Mouse (Mus musculus): ENCODE data around the gene Opn4. TPM values are rescaled to one million over a fixed set of nuclear protein-coding genes. Genes with fewer than 3 reads are reported as not detected.

Gene Opn4
- total RNA-seq (2014; fragmentation: Nextera tagmentation): not detected in 2 replicates
- not detected in 2 replicates for total RNA-seq (2017)

DNA sequence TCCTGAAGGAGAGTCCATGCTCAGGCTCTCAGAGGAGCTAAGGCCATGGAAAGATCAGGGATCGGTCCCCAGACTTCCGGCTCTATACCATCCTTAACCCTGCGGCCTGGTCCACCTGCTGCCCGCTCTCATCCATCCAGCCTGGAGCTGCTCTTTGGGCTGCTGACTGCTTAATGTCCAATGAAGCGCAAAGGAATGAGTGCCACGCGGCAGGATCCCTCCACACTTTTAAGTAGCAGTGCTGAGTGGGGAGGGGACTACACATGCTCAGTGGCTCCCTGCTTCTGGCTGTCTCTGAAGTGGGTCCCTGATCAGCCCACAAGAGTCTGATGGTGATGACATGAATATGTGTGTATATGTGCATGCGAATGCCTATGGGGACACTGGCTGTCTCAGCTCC is at the start of gene Opn4:
Gene Opn4 (minus strand): TSS at position 202 of the 400 bp plus-strand sequence.
- ATAC-seq (replicated peaks; ENCODE audit: low FRiP score, low TSS enrichment, poor library complexity, severe bottlenecking): no peak

- no peak for ATAC-seq (replicated peaks; ENCODE audit: low FRiP score, low TSS enrichment, poor library complexity, severe bottlenecking)
These were observed 48.0 kb upstream of the Opn4 start for GRCm38 (mm10) chr14:34647870-34648475.

DNA sequence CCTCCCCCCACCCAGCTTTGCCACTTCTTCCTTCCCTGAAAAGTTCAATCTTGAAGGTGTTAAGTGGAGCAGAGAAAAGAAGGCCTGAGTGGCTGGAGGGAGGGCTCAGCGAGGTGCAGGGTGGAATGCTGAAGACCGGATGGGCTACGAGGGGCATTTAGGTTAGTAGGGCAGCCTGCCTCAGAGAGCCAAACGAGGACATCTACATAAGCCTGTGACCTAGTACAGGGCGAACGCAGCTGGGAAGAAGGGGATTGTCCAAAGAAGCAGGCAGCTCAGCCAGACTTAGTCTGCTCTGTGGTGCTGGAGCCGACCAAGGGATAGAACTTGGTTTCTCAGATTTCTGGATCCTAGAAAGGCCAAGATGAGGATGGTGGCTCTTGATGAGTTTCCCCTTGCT is 44.2 kb upstream of the Opn4 start:
- no peak for ATAC-seq (replicated peaks; ENCODE audit: low FRiP score, low TSS enrichment, poor library complexity, severe bottlenecking)

DNA sequence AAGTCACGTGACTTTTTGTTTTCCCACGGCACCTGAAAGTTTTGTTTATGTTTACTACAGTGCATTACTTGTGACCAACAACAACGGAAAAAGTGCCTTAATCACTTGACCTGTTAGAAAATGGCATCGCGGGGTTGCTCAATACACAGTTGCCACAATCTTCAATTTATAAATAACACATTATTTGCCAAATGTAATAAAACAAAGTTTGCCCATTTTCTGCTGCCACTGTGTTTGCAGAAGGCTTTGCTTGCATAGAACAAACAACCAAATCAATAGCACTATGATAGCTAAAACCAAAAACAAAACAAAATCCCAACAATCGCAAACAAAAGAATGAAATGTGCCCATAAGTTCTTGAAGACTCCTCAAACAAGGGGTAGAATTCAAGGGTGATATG is 35.8 kb upstream of the Opn4 start:
- ATAC-seq (replicated peaks; ENCODE audit: low FRiP score, low TSS enrichment, poor library complexity, severe bottlenecking): no peak

- ATAC-seq (replicated peaks; ENCODE audit: low FRiP score, low TSS enrichment, poor library complexity, severe bottlenecking): no peak
These were observed 35.2 kb upstream of the Opn4 start for GRCm38 (mm10) chr14:34635192-34635591.

GRCm38 (mm10) chr14:34632722-34633448 is 32.9 kb upstream of the Opn4 start:
- ATAC-seq (replicated peaks; ENCODE audit: low FRiP score, low TSS enrichment, poor library complexity, severe bottlenecking): peak; percentile 94

- 0 out of 2 replicates have a peak, but pooled peaks have one; percentile 36 for ATAC-seq (replicated peaks; ENCODE audit: low FRiP score, low TSS enrichment, poor library complexity, severe bottlenecking)
These were observed 26.9 kb upstream of the Opn4 start for GRCm38 (mm10) chr14:34626824-34627223.

GRCm38 (mm10) chr14:34623531-34624210 is 23.7 kb upstream of the Opn4 start:
- peak; percentile 84 for ATAC-seq (replicated peaks; ENCODE audit: low FRiP score, low TSS enrichment, poor library complexity, severe bottlenecking)

DNA sequence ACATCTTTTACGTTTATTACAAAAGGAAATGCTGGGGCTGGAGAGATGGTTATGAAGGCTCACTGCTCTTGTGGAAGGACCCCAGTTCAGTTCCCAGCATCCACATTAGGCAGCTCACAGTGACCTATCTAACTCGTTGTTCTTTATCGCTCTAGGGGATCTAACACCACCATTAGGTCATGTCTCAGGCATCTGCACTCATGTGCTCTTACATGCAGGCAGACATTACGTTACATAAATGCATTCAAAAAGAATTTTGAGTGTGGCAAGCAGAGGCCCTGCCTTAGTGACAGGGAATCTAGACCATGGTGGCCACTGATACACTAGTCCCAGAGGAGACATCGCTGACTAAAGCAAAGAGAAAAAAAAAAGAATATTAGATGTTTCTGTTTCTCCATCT is 23.1 kb upstream of the Opn4 start:
- peak; percentile 42 for ATAC-seq (replicated peaks; ENCODE audit: low FRiP score, low TSS enrichment, poor library complexity, severe bottlenecking)

DNA sequence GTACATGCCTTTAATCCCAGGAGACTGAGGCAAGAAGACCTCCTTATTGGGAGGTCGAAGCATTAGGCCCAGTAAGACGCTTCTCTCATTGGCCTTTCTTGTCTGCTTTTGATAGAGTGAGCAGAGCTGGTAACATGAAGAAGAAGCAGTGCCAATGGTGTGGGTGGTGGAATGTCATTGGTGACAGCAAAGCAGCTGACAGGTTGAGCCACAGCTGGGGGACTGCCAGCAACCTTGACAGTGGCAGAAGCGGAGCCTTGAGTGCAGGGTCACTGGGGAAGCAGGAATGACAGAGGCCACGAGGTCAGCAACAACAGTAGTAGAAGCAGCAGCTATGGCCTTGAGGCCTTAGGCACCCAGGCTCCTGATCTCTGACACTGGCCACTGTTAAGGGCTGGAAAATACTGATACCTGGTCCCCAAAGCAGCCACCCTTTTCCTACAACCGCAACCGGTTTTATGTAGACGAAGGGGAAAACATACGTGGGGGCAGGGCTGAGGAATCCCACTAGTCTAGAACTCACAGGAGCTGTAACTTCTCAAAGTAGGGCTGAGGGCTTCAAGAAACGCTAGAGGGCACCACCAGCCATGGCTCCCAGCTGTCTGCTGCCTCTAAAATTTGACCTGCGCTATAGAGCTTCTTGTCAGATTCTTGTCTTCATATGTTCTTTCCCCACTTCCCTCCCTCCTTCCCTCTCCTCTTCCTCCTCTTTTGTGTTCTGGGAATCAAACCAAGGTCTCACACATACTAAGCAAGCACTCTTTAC is 20.9 kb upstream of the Opn4 start:
- ATAC-seq (replicated peaks; ENCODE audit: low FRiP score, low TSS enrichment, poor library complexity, severe bottlenecking): peak; percentile 44

GRCm38 (mm10) chr14:34618808-34619207 is 18.9 kb upstream of the Opn4 start:
- ATAC-seq (replicated peaks; ENCODE audit: low FRiP score, low TSS enrichment, poor library complexity, severe bottlenecking): no peak

DNA sequence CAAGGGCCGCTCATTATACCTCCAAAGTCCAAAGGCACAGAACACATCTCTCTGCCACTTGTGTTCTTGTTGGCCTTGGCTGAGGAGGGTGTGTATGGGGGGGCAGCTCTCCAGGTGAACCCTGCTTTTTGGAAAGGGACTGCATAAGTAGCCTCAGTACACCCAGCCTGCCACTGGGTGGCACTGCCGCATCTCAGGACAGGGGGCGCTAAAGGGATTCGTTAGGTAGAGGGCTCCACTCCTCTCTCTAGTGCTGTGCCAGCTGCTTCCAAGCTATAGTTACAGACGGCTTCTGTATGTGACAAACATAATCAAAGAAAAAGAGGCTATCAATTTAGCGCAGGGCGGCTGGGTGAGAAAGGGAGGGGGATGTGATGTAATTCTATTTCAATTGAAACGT is 16.9 kb upstream of the Opn4 start:
- ATAC-seq (replicated peaks; ENCODE audit: low FRiP score, low TSS enrichment, poor library complexity, severe bottlenecking): peak; percentile 84

- no peak for ATAC-seq (replicated peaks; ENCODE audit: low FRiP score, low TSS enrichment, poor library complexity, severe bottlenecking)
These were observed 15.7 kb upstream of the Opn4 start for GRCm38 (mm10) chr14:34615625-34616024.

DNA sequence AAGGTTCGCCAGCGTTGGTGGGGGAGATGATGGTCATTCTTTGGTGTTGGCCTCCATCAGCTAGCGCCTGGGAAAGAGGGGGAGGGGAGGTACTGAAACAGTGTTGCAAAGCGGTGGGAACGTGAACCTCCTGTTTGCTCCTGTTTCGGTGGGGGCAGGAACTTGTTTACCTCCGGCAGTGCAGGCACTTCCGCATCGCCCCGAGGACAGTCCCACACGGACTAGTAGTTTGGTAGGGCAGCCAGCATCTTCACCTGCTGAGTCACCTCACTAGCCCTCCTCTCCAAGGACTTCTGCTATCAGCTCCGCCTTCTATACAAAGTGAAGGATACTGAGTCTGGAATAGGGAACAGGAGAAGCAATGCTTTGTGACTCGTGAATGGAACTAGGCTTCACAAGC is 15.1 kb upstream of the Opn4 start:
- ATAC-seq (replicated peaks; ENCODE audit: low FRiP score, low TSS enrichment, poor library complexity, severe bottlenecking): peak; percentile 20; the same call in 1 of the 2 replicates

DNA sequence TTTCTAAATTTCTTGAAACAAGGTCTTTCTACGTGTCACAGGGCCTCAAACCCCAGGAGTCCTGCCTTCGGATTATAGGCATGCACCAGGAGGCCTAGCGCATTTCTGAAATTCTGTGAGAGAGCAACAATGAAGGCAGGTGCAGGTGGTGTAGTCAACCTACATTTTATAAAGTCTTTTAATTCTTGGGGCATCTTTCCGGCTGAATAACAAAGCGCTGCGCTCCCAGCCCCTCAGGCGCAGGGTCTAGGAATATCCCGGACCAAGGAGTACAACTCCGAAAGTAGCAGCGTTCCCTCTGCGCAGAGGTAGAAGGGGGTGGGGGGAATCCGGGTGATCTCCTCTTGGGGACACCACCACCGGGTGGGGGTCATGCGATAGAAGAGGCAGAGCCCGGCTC is 14.6 kb upstream of the Opn4 start:
- ATAC-seq (replicated peaks; ENCODE audit: low FRiP score, low TSS enrichment, poor library complexity, severe bottlenecking): no peak

- no peak for ATAC-seq (replicated peaks; ENCODE audit: low FRiP score, low TSS enrichment, poor library complexity, severe bottlenecking)
These were observed 13.6 kb upstream of the Opn4 start for GRCm38 (mm10) chr14:34613523-34613922.

DNA sequence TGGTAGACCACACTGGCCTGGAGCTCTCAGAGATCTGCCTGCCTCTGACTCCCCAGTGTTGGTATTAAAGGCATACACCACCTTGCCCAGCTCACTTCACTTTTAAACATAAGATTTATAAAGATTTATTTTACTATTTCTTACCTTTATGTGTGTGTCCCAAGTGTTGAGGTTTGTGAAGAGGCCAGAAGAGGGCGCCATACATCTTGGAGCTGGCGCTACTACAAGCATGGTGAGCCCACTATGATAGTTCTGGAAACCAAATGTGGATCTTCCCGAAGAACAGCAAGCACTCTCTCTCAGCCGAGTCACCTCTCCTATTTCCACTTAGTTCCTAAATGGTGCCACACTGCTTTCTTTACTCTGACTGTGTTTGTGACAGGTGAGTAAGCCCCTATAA is 12.3 kb upstream of the Opn4 start:
- no peak for ATAC-seq (replicated peaks; ENCODE audit: low FRiP score, low TSS enrichment, poor library complexity, severe bottlenecking)

DNA sequence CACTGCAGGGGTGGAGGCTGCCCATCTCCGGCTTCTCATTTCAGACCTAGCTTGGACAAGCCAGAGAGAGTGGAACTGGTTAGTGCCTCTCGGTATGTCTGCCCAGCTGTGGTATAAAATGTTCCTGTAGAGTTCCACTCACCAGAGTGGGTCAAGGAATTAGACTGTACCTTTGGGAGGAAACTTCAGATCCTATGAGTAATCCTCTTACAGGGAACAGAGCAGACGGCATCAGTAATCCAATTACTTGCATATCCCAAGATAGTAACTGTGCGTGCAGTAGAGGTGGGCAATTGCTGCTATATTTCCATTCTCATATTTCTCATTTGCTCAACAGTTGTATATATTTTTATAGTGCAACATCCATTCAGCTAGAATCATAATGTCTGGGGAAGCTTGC is 11.6 kb upstream of the Opn4 start:
- ATAC-seq (replicated peaks; ENCODE audit: low FRiP score, low TSS enrichment, poor library complexity, severe bottlenecking): no peak

DNA sequence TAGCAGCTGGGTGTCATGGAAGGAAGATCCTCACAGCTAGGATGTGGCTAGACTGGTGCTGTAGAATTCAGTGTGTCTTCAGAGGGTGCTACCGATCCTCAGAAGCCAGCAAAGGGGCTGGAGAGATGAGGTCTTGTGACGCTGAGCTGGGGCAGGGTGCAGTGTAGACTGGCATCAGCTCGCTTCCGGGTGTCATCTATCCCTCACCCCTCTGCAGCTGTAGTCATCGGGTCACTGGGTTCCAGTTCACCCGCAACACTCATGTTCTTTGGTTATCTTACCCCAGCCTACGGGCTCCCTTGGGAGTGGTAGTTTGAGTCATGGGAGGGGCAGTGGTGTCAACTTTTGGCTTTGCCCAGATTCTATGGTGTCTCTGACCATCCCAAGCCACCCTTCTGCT is 2.0 kb upstream of the Opn4 start:
- ATAC-seq (replicated peaks; ENCODE audit: low FRiP score, low TSS enrichment, poor library complexity, severe bottlenecking): no peak

Measured in megakaryocyte-erythroid progenitor cell, adult 5-6 weeks (primary cell).